Mouse (Mus musculus) lung, embryonic 15.5 days (tissue): Measurements from ENCODE around the gene Fzd10. TPM values are rescaled to one million over a fixed set of nuclear protein-coding genes. Genes with fewer than 3 reads are reported as not detected.
A peak's percentile ranks its signal among the peaks of the same experiment; 100 is the strongest.

ENCODE experiments used
- ATAC-seq: fragments of 200-750 bp; cut with Nextera tagmentation; 2 replicates; pipeline ENCODE4 v1.8.0; 2017; ENCODE audit warnings: moderate number of reproducible peaks, borderline replicate concordance; ENCODE audit not compliant: low FRiP score, low TSS enrichment; ENCODE audit errors: extremely low read depth
- H3K27ac ChIP-seq: fragments of 300-500 bp; sonication (generic); 2 replicates; pipeline ENCODE4 v1.5.1; 2015; ENCODE audit warnings: moderate library complexity, mild to moderate bottlenecking, inconsistent platforms
- H3K27me3 ChIP-seq: fragments of 300-500 bp; sonication (generic); 2 replicates; pipeline ENCODE4 v1.6.1; 2015; ENCODE audit warnings: inconsistent platforms
- H3K36me3 ChIP-seq: fragments of 300-500 bp; sonication (generic); 2 replicates; pipeline ENCODE4 v1.6.1; 2015; ENCODE audit warnings: inconsistent platforms
- H3K4me1 ChIP-seq: fragments of 300-500 bp; sonication (generic); 2 replicates; pipeline ENCODE4 v1.6.1; 2015; ENCODE audit warnings: inconsistent platforms
- H3K4me2 ChIP-seq: fragments of 300-500 bp; sonication (generic); 2 replicates; pipeline ENCODE4 v1.6.1; 2015; ENCODE audit warnings: inconsistent platforms, mild to moderate bottlenecking, moderate library complexity
- H3K4me3 ChIP-seq: fragments of 300-500 bp; sonication (generic); 2 replicates; pipeline ENCODE4 v1.5.1; 2015; ENCODE audit warnings: mild to moderate bottlenecking, inconsistent platforms
- H3K9ac ChIP-seq: fragments of 300-500 bp; sonication (generic); 2 replicates; pipeline ENCODE4 v1.6.1; 2015; ENCODE audit warnings: inconsistent platforms
- H3K9me3 ChIP-seq: fragments of 300-500 bp; sonication (generic); 2 replicates; pipeline ENCODE4 v1.6.1; 2016; ENCODE audit warnings: inconsistent platforms
- WGBS: fragments of 180-500 bp; shearing (Covaris S2); methylation state at CpG from one replicate; pipeline ENCODE4 v1.1.7; 2015; 5-methylcytosine and 5-hydroxymethylcytosine counted together
- polyA plus RNA-seq: library from polyadenylated mRNA; unstranded; fragments of >200 nt; fragmentation: Nextera tagmentation; extraction: Ambion mirVana; gene quantifications from 2 replicates; pipeline ENCODE4 v1.2.1, GENCODE M21; 2015

Fzd10 gene
- polyA plus RNA-seq, 1 experiment from 2014 or later = 1.0 TPM

- Histone ChIP-seq H3K4me2 (peak overlapping the region; percentile 33; the same call in 1 of the 2 replicates), H3K27ac (no peak overlapping the region), H3K9me3 (no peaks in the 10 kb centered on the region), H3K27me3 (peaks cover 33% of the 10 kb centered on the region), H3K4me3 (no peak overlapping the region), H3K4me1 (peaks cover 31% of the 10 kb centered on the region), H3K36me3 (no peaks in the 10 kb centered on the region), H3K9ac (no peak overlapping the region)
- 0 out of 2 replicates have a peak, but pooled peaks have one; percentile 15 for ATAC-seq
- 8% methylated on average over 14 of the region's 14 CpGs for WGBS
Observed at GRCm38 (mm10) chr5:128606596-128606995, 6.0 kb downstream of the Fzd10 start.

GRCm38 (mm10) chr5:128609091-128609490 is 8.4 kb downstream of the Fzd10 start:
- no peaks in the 10 kb centered on the region for H3K36me3 ChIP-seq
- H3K4me2 ChIP-seq = no peak overlapping the region
- H3K9ac ChIP-seq = no peak overlapping the region
- H3K4me3 ChIP-seq = no peak overlapping the region
- no peak for ATAC-seq
- H3K27ac ChIP-seq = no peak overlapping the region
- 68% methylated on average over 7 of the region's 7 CpGs for whole genome bisulfite sequencing
- peaks cover 16% of the 10 kb centered on the region for H3K27me3 ChIP-seq
- peaks cover 9% of the 10 kb centered on the region for H3K4me1 ChIP-seq
- H3K9me3 ChIP-seq = no peaks in the 10 kb centered on the region

GRCm38 (mm10) chr5:128617621-128618020 is 17.0 kb downstream of the Fzd10 start:
- no peaks in the 10 kb centered on the region for H3K4me1 ChIP-seq
- H3K27me3 ChIP-seq = peaks cover 5% of the 10 kb centered on the region; the same call in 1 of the 2 replicates
- no peak overlapping the region for H3K27ac ChIP-seq
- H3K36me3 ChIP-seq = no peaks in the 10 kb centered on the region
- ATAC-seq = no peak
- H3K9me3 ChIP-seq = no peaks in the 10 kb centered on the region
- no peak overlapping the region for H3K4me3 ChIP-seq
- 4% methylated on average over 9 of the region's 9 CpGs for WGBS
- peak overlapping the region; percentile 34; the same call in 1 of the 2 replicates for H3K4me2 ChIP-seq
- H3K9ac ChIP-seq = no peak overlapping the region

GRCm38 (mm10) chr5:128619987-128620386 is 19.3 kb downstream of the Fzd10 start:
- ATAC-seq = no peak
- H3K4me3 ChIP-seq = no peak overlapping the region
- no peaks in the 10 kb centered on the region for H3K4me1 ChIP-seq
- no peak overlapping the region for H3K4me2 ChIP-seq
- peaks cover 5% of the 10 kb centered on the region; the same call in 1 of the 2 replicates for H3K27me3 ChIP-seq
- WGBS = 33% methylated on average over 8 of the region's 8 CpGs
- H3K9ac ChIP-seq = no peak overlapping the region
- no peaks in the 10 kb centered on the region for H3K9me3 ChIP-seq
- H3K27ac ChIP-seq = no peak overlapping the region
- H3K36me3 ChIP-seq = no peaks in the 10 kb centered on the region

- Histone ChIP-seq H3K4me2 (no peak overlapping the region), H3K27ac (no peak overlapping the region), H3K4me3 (no peak overlapping the region), H3K9me3 (no peaks in the 10 kb centered on the region), H3K36me3 (no peaks in the 10 kb centered on the region), H3K4me1 (no peaks in the 10 kb centered on the region), H3K27me3 (peaks cover 5% of the 10 kb centered on the region; the same call in 1 of the 2 replicates), H3K9ac (no peak overlapping the region)
- 7% methylated on average over 9 of the region's 9 CpGs for WGBS
- no peak for ATAC-seq
Observed at GRCm38 (mm10) chr5:128620408-128620807, 19.8 kb downstream of the Fzd10 start.

GRCm38 (mm10) chr5:128627763-128628162 is 27.1 kb downstream of the Fzd10 start:
- no peaks in the 10 kb centered on the region for H3K9me3 ChIP-seq
- no peak overlapping the region for H3K4me3 ChIP-seq
- no peak overlapping the region for H3K4me2 ChIP-seq
- H3K27me3 ChIP-seq = no peaks in the 10 kb centered on the region
- no peak for ATAC-seq
- H3K27ac ChIP-seq = no peak overlapping the region
- no peak overlapping the region for H3K9ac ChIP-seq
- no peaks in the 10 kb centered on the region for H3K4me1 ChIP-seq
- no peaks in the 10 kb centered on the region for H3K36me3 ChIP-seq
- WGBS = 52% methylated on average over 5 of the region's 5 CpGs

- Histone ChIP-seq H3K27ac (no peak overlapping the region), H3K36me3 (no peaks in the 10 kb centered on the region), H3K27me3 (no peaks in the 10 kb centered on the region), H3K4me2 (no peak overlapping the region), H3K4me3 (no peak overlapping the region), H3K9me3 (no peaks in the 10 kb centered on the region), H3K4me1 (no peaks in the 10 kb centered on the region), H3K9ac (no peak overlapping the region)
- WGBS = 89% methylated on average over 9 of the region's 9 CpGs
- no peak for ATAC-seq
Observed at GRCm38 (mm10) chr5:128636648-128637047, 36.0 kb downstream of the Fzd10 start.

- H3K4me2 ChIP-seq = no peak overlapping the region
- no peaks in the 10 kb centered on the region for H3K9me3 ChIP-seq
- no peak overlapping the region for H3K9ac ChIP-seq
- ATAC-seq = no peak
- 84% methylated on average over 24 of the region's 26 CpGs for WGBS
- H3K36me3 ChIP-seq = no peaks in the 10 kb centered on the region
- H3K27ac ChIP-seq = no peak overlapping the region
- no peak overlapping the region for H3K4me3 ChIP-seq
- H3K4me1 ChIP-seq = no peaks in the 10 kb centered on the region
- no peaks in the 10 kb centered on the region for H3K27me3 ChIP-seq
Observed at GRCm38 (mm10) chr5:128637071-128638015, 36.7 kb downstream of the Fzd10 start.

- no peak overlapping the region for H3K4me3 ChIP-seq
- 56% methylated on average over 9 of the region's 9 CpGs for WGBS
- ATAC-seq = no peak
- no peaks in the 10 kb centered on the region for H3K27me3 ChIP-seq
- H3K27ac ChIP-seq = no peak overlapping the region
- H3K9me3 ChIP-seq = no peaks in the 10 kb centered on the region
- H3K9ac ChIP-seq = no peak overlapping the region
- H3K4me1 ChIP-seq = no peaks in the 10 kb centered on the region
- no peak overlapping the region for H3K4me2 ChIP-seq
- no peaks in the 10 kb centered on the region for H3K36me3 ChIP-seq
Observed at GRCm38 (mm10) chr5:128638716-128639115, 38.1 kb downstream of the Fzd10 start.

- Histone ChIP-seq H3K4me2 (no peak overlapping the region), H3K4me3 (no peak overlapping the region), H3K9ac (no peak overlapping the region), H3K36me3 (no peaks in the 10 kb centered on the region), H3K4me1 (no peaks in the 10 kb centered on the region), H3K9me3 (no peaks in the 10 kb centered on the region), H3K27ac (no peak overlapping the region), H3K27me3 (no peaks in the 10 kb centered on the region)
- WGBS = 76% methylated on average over 4 of the region's 4 CpGs
- ATAC-seq = no peak
Observed at GRCm38 (mm10) chr5:128643065-128643464, 42.4 kb downstream of the Fzd10 start.

- Histone ChIP-seq H3K36me3 (no peaks in the 10 kb centered on the region), H3K27me3 (no peaks in the 10 kb centered on the region), H3K4me1 (no peaks in the 10 kb centered on the region), H3K9ac (no peak overlapping the region), H3K27ac (no peak overlapping the region), H3K4me2 (no peak overlapping the region), H3K4me3 (no peak overlapping the region), H3K9me3 (no peaks in the 10 kb centered on the region)
- WGBS = 51% methylated on average over 8 of the region's 8 CpGs
- no peak for ATAC-seq
Observed at GRCm38 (mm10) chr5:128645720-128646119, 45.1 kb downstream of the Fzd10 start.

GRCm38 (mm10) chr5:128646286-128646685 is 45.6 kb downstream of the Fzd10 start:
- 82% methylated on average over 5 of the region's 5 CpGs for WGBS
- no peak overlapping the region for H3K27ac ChIP-seq

More at GRCm38 (mm10) chr5:128646286-128646685, 45.6 kb downstream of the Fzd10 start:
- Histone ChIP-seq H3K36me3 (no peaks in the 10 kb centered on the region), H3K4me1 (no peaks in the 10 kb centered on the region), H3K4me2 (no peak overlapping the region), H3K9me3 (no peaks in the 10 kb centered on the region), H3K9ac (no peak overlapping the region), H3K27me3 (no peaks in the 10 kb centered on the region), H3K4me3 (no peak overlapping the region)
- no peak for ATAC-seq
